Mouse (Mus musculus): Measurements from ENCODE around the gene Scn9a.

The Scn9a gene

GRCm38 (mm10) chr2:66634580-66635359 lies at the start of gene Scn9a:
TSS of gene Scn9a (minus strand) at chr2:66634962.
- DNase-seq (ENCODE audit: low spot score in 2 of 2), result peak; percentile 6 to 13

- no peak for DNase-seq (ENCODE audit: low spot score in 2 of 2)
Measured at GRCm38 (mm10) chr2:66661988-66662387, 27.2 kb upstream of the Scn9a start.

GRCm38 (mm10) chr2:66656430-66656829 lies 21.7 kb upstream of the Scn9a start:
- no peak for DNase-seq (ENCODE audit: low spot score in 2 of 2)

GRCm38 (mm10) chr2:66655431-66655830 lies 20.7 kb upstream of the Scn9a start:
- DNase-seq (ENCODE audit: low spot score in 2 of 2), result no peak

GRCm38 (mm10) chr2:66644384-66644783 lies 9.6 kb upstream of the Scn9a start:
- no peak for DNase-seq (ENCODE audit: low spot score in 2 of 2)

- no peak for DNase-seq (ENCODE audit: low spot score in 2 of 2)
Measured at GRCm38 (mm10) chr2:66632728-66633127, 2.0 kb downstream of the Scn9a start.

GRCm38 (mm10) chr2:66611091-66611490 lies 23.7 kb downstream of the Scn9a start:
- DNase-seq (ENCODE audit: low spot score in 2 of 2), result no peak

- DNase-seq (ENCODE audit: low spot score in 2 of 2), result no peak
Measured at GRCm38 (mm10) chr2:66597313-66597712, 37.4 kb downstream of the Scn9a start.

- no peak for DNase-seq (ENCODE audit: low spot score in 2 of 2)
Measured at GRCm38 (mm10) chr2:66596145-66596544, 38.6 kb downstream of the Scn9a start.

GRCm38 (mm10) chr2:66590151-66590550 lies 44.6 kb downstream of the Scn9a start:
- DNase-seq (ENCODE audit: low spot score in 2 of 2), result no peak

GRCm38 (mm10) chr2:66580026-66580808 lies 54.5 kb downstream of the Scn9a start:
- DNase-seq (ENCODE audit: low spot score in 2 of 2), result no peak

- DNase-seq (ENCODE audit: low spot score in 2 of 2), result no peak
Measured at GRCm38 (mm10) chr2:66548254-66548653, 86.5 kb downstream of the Scn9a start.

GRCm38 (mm10) chr2:66519966-66520365 lies 114.8 kb downstream of the Scn9a start:
- DNase-seq (ENCODE audit: low spot score in 2 of 2), result no peak

GRCm38 (mm10) chr2:66511424-66511823 lies 123.3 kb downstream of the Scn9a start:
- DNase-seq (ENCODE audit: low spot score in 2 of 2), result no peak

GRCm38 (mm10) chr2:66508032-66508431 lies 126.7 kb downstream of the Scn9a start:
- no peak for DNase-seq (ENCODE audit: low spot score in 2 of 2)

- no peak for DNase-seq (ENCODE audit: low spot score in 2 of 2)
Measured at GRCm38 (mm10) chr2:66507616-66508015, 127.1 kb downstream of the Scn9a start.

- DNase-seq (ENCODE audit: low spot score in 2 of 2), result no peak
Measured at GRCm38 (mm10) chr2:66502158-66502557, 132.6 kb downstream of the Scn9a start.

GRCm38 (mm10) chr2:66494556-66494955 lies 140.2 kb downstream of the Scn9a start:
- DNase-seq (ENCODE audit: low spot score in 2 of 2), result no peak

- no peak for DNase-seq (ENCODE audit: low spot score in 2 of 2)
Measured at GRCm38 (mm10) chr2:66478395-66478794, 156.4 kb downstream of the Scn9a start.

- peak in 1 of 2 experiments; percentile 7 for DNase-seq (ENCODE audit: low spot score in 2 of 2)
Measured at GRCm38 (mm10) chr2:66473181-66473822, 161.5 kb downstream of the Scn9a start.

- DNase-seq (ENCODE audit: low spot score in 2 of 2), result no peak
Measured at GRCm38 (mm10) chr2:66465484-66465883, 169.3 kb downstream of the Scn9a start.

GRCm38 (mm10) chr2:66464874-66465458 lies 169.8 kb downstream of the Scn9a start:
- no peak for DNase-seq (ENCODE audit: low spot score in 2 of 2)
